ENCODE assay signal across 28 mouse cellular contexts in genomic region chr6:145605203-145605602, GRCm38 (mm10). TPM values are rescaled to one million over a fixed set of nuclear protein-coding genes. Genes with fewer than 3 reads are reported as not detected.
DNase-seq lines count a peak whose midpoint lies in the region; ATAC-seq and TF ChIP-seq lines count a peak whose summit lies in the region.
"Had no signal": no experiment of that assay in that cellular context is flagged by ENCODE, and none has a peak within 500 bp of the region (broad histone marks: within the 10 kb centered on the region; RNA-seq: fewer than 3 reads in every experiment).

No protein-coding gene starts in this region.

- TF ChIP-seq CTCF in layer of hippocampus, adult 2 months (conservative IDR thresholded peaks at IDR 0.05): no peak

- no peak for DNase-seq in layer of hippocampus, adult 2 months (ENCODE audit: low spot score in 2 of 2)
- no peak for DNase-seq in layer of hippocampus, adult 18-20 months (ENCODE audit: low spot score in 2 of 2)
- DNase-seq in midbrain, embryonic 14.5 days: peak; percentile 45
- DNase-seq in hindlimb bud, embryonic 11.5 days (ENCODE audit: extremely low spot score, low read depth, low spot score): peak; percentile 77
- DNase-seq in gastrocnemius, postnatal 36 days: no peak
- DNase-seq in heart, postnatal 36 days: no peak
- DNase-seq: adrenal gland, adult 2 months; cerebellum, adult 8-10 months; gastrocnemius, postnatal 10 days; heart, adult 2 months; kidney, adult 2 months; kidney, postnatal 14 days; right cerebral cortex, postnatal 14 days; thymus, adult 18-20 months had no signal

- H3K36me3 ChIP-seq in midbrain, embryonic 14.5 days (ENCODE audit: control insufficient read depth, insufficient read depth, low read length): no peaks in the 10 kb centered on the region
- H3K36me3 ChIP-seq in midbrain, embryonic 15.5 days (replicated peaks): no peaks in the 10 kb centered on the region
- no peaks in the 10 kb centered on the region for H3K36me3 ChIP-seq in neural tube, embryonic 14.5 days (ENCODE audit: control insufficient read depth, insufficient read depth, low read length)
- H3K36me3 ChIP-seq: neural tube, embryonic 12.5 days; stomach, embryonic 15.5 days had no signal

- peaks cover 4% of the 10 kb centered on the region; the same call in 1 of the 2 replicates for H3K4me1 ChIP-seq in midbrain, embryonic 14.5 days (ENCODE audit: control insufficient read depth, insufficient read depth, low read length)
- H3K4me1 ChIP-seq in midbrain, embryonic 15.5 days: no peaks in the 10 kb centered on the region
- peaks cover 8% of the 10 kb centered on the region; the same call in 1 of the 2 replicates for H3K4me1 ChIP-seq in neural tube, embryonic 14.5 days (ENCODE audit: control insufficient read depth, insufficient read depth, low read length)
- H3K4me1 ChIP-seq: stomach, embryonic 15.5 days had no signal

- intact Hi-C loops in gastrocnemius, postnatal 36 days (cut with DNase I): loop anchor here (2.0 kb wide), 1 partner anchor 58 kb away; no protein-coding TSS in a partner anchor
- intact Hi-C loops in heart, postnatal 36 days (cut with DNase I): no loop called here

- no peaks in the 10 kb centered on the region for H3K27me3 ChIP-seq in midbrain, embryonic 14.5 days (ENCODE audit: control insufficient read depth, insufficient read depth, low read length)
- H3K27me3 ChIP-seq in midbrain, embryonic 15.5 days (replicated peaks): no peaks in the 10 kb centered on the region
- H3K27me3 ChIP-seq in neural tube, embryonic 14.5 days (ENCODE audit: control insufficient read depth, insufficient read depth, low read length): no peaks in the 10 kb centered on the region
- H3K27me3 ChIP-seq: forebrain, embryonic 13.5 days; neural tube, embryonic 12.5 days; stomach, embryonic 15.5 days had no signal

- 19% methylated on average over 3 of the region's 3 CpGs for WGBS in midbrain, embryonic 14.5 days
- WGBS in midbrain, embryonic 15.5 days: 14% methylated on average over 3 of the region's 3 CpGs
- 6% methylated on average over 3 of the region's 3 CpGs for WGBS in neural tube, embryonic 14.5 days

- peak overlapping the region; percentile 19; the same call in 1 of the 2 replicates for H3K27ac ChIP-seq in layer of hippocampus, adult 2 months
- no peak overlapping the region for H3K27ac ChIP-seq in midbrain, embryonic 14.5 days (replicated peaks; ENCODE audit: low read depth, low read length)
- no peak overlapping the region for H3K27ac ChIP-seq in midbrain, embryonic 15.5 days
- no peak overlapping the region for H3K27ac ChIP-seq in neural tube, embryonic 14.5 days (ENCODE audit: low read depth, low read length)
- H3K27ac ChIP-seq: forebrain, embryonic 13.5 days; heart, adult 2 months; neural tube, embryonic 12.5 days; stomach, embryonic 15.5 days had no signal

- H3K4me3 ChIP-seq in layer of hippocampus, adult 2 months: no peak overlapping the region
- H3K4me3 ChIP-seq in midbrain, embryonic 14.5 days (replicated peaks; ENCODE audit: low read depth, low read length): no peak overlapping the region
- H3K4me3 ChIP-seq in midbrain, embryonic 15.5 days: no peak overlapping the region
- H3K4me3 ChIP-seq in neural tube, embryonic 14.5 days (ENCODE audit: low read depth, low read length): no peak overlapping the region
- H3K4me3 ChIP-seq: erythroblast, embryonic 14.5 days; forebrain, embryonic 13.5 days; heart, adult 2 months; neural tube, embryonic 12.5 days; stomach, embryonic 15.5 days had no signal

- no peak overlapping the region for H3K4me2 ChIP-seq in midbrain, embryonic 14.5 days (ENCODE audit: low read length)
- H3K4me2 ChIP-seq in midbrain, embryonic 15.5 days: no peak overlapping the region
- no peak overlapping the region for H3K4me2 ChIP-seq in neural tube, embryonic 14.5 days (ENCODE audit: low read depth, low read length)
- H3K4me2 ChIP-seq: forebrain, embryonic 13.5 days; liver, embryonic 11.5 days; lung, embryonic 14.5 days; neural tube, embryonic 12.5 days; stomach, embryonic 15.5 days had no signal

- ATAC-seq in midbrain, embryonic 14.5 days (ENCODE audit: low FRiP score, low TSS enrichment): no peak
- no peak for ATAC-seq in midbrain, embryonic 15.5 days (replicated peaks)
- ATAC-seq in neural tube, embryonic 14.5 days (ENCODE audit: low read depth): 0 out of 2 replicates have a peak, but pooled peaks have one; percentile 25
- ATAC-seq: forebrain, embryonic 13.5 days had no signal

- no peaks in the 10 kb centered on the region for H3K9me3 ChIP-seq in midbrain, embryonic 14.5 days (ENCODE audit: control insufficient read depth, low read length)
- H3K9me3 ChIP-seq in midbrain, embryonic 15.5 days: no peaks in the 10 kb centered on the region
- H3K9me3 ChIP-seq in neural tube, embryonic 14.5 days (ENCODE audit: control insufficient read depth, low read length): no peaks in the 10 kb centered on the region
- H3K9me3 ChIP-seq: forebrain, embryonic 13.5 days; neural tube, embryonic 12.5 days; stomach, embryonic 15.5 days had no signal

- no peak overlapping the region for H3K9ac ChIP-seq in midbrain, embryonic 14.5 days (replicated peaks; ENCODE audit: low read length)
- H3K9ac ChIP-seq in midbrain, embryonic 15.5 days: no peak overlapping the region
- no peak overlapping the region for H3K9ac ChIP-seq in neural tube, embryonic 14.5 days (replicated peaks; ENCODE audit: low read depth, low read length)
- H3K9ac ChIP-seq: forebrain, embryonic 13.5 days; lung, embryonic 14.5 days; neural tube, embryonic 12.5 days; stomach, embryonic 15.5 days had no signal

RNA-seq across cellular contexts. Expression of gene Lmntd1, which starts 8.9 kb away (rescaled TPM):
- total RNA-seq in layer of hippocampus, adult 2 months (2021): 1 to 10 TPM; 2.0 to 2.3 TPM
- total RNA-seq in layer of hippocampus, adult 18-20 months (2021): 1 to 10 TPM in 1 of 2 experiments, under 1 TPM in 1; 0.97 to 1.5 TPM
- polyA plus RNA-seq in midbrain, embryonic 14.5 days (2014; fragmentation: Nextera tagmentation; extraction: Ambion mirVana): 0.76 and 1.3 TPM in 2 replicates
- 1.7 and 1.8 TPM in 2 replicates for polyA plus RNA-seq in midbrain, embryonic 15.5 days (2015; fragmentation: Nextera tagmentation; extraction: Ambion mirVana)
- 0.16 and 1.5 TPM in 2 replicates for polyA plus RNA-seq in neural tube, embryonic 14.5 days (2014; fragmentation: Nextera tagmentation; extraction: Ambion mirVana)
- not detected for total RNA-seq in gastrocnemius, postnatal 36 days (2021)
- total RNA-seq in heart, postnatal 36 days (2021): 1 to 10 TPM; 1.2 to 2.5 TPM
- total RNA-seq: megakaryocyte progenitor cell, adult 5-6 weeks; monocyte, adult 5-6 weeks had no signal
- polyA plus RNA-seq: C2C12; erythroblast, embryonic 14.5 days; liver, embryonic 11.5 days had no signal

RNA-seq across cellular contexts. Expression of gene Tuba3b, which starts 10.4 kb away (rescaled TPM):
- total RNA-seq in layer of hippocampus, adult 2 months (2021): not detected
- total RNA-seq in layer of hippocampus, adult 18-20 months (2021): not detected
- 0.12 TPM in 1 of 2 replicates, not detected in the other for polyA plus RNA-seq in midbrain, embryonic 14.5 days (2014; fragmentation: Nextera tagmentation; extraction: Ambion mirVana)
- not detected in 2 replicates for polyA plus RNA-seq in midbrain, embryonic 15.5 days (2015; fragmentation: Nextera tagmentation; extraction: Ambion mirVana)
- not detected in 2 replicates for polyA plus RNA-seq in neural tube, embryonic 14.5 days (2014; fragmentation: Nextera tagmentation; extraction: Ambion mirVana)
- not detected for total RNA-seq in gastrocnemius, postnatal 36 days (2021)
- under 1 TPM in 1 of 2 experiments, not detected in 1; 0.38 TPM for total RNA-seq in heart, postnatal 36 days (2021)
- total RNA-seq: adrenal gland, adult 2 months; gastrocnemius, postnatal 10 days; layer of hippocampus, postnatal 10 days; left cerebral cortex, postnatal 10 days; megakaryocyte progenitor cell, adult 5-6 weeks; monocyte, adult 5-6 weeks had no signal
- polyA plus RNA-seq: adrenal gland, adult 2 months; erythroblast, embryonic 14.5 days; forebrain, embryonic 13.5 days; lung, embryonic 14.5 days; neural tube, embryonic 12.5 days; spleen, adult 2 months; stomach, embryonic 15.5 days had no signal

Comparison
In these comparisons a context has a peak if more than half of its experiments do, and no peak if none do; other contexts are left out.
1. DNase-seq: peak in midbrain, embryonic 14.5 days (single experiment) and hindlimb bud, embryonic 11.5 days (single experiment); none in layer of hippocampus, adult 2 months (0 of 2), layer of hippocampus, adult 18-20 months (0 of 2), gastrocnemius, postnatal 36 days (0 of 2) and heart, postnatal 36 days (0 of 2).